Mouse (Mus musculus) limb, embryonic 14.5 days (tissue): ENCODE measurements around the gene Bod1. TPM values are rescaled to one million over a fixed set of nuclear protein-coding genes. Genes with fewer than 3 reads are reported as not detected.
A peak's percentile ranks its signal among the peaks of the same experiment; 100 is the strongest.

ENCODE experiments used
- ATAC-seq: fragments of 200-750 bp; cut with Nextera tagmentation; 2 replicates; pipeline ENCODE4 v1.8.0; 2017; ENCODE audit warnings: low read depth, moderate number of reproducible peaks, moderate TSS enrichment; ENCODE audit not compliant: low FRiP score
- DNase-seq: peaks from one replicate; pipeline ENCODE4 v3.0.0-alpha.2; 2015; ENCODE audit warnings: low spot score
- H3K27ac ChIP-seq: fragments of 300-500 bp; sonication (generic); replicated peaks from 2 replicates; pipeline ENCODE4 v1.5.1; 2014; ENCODE audit warnings: low read depth, mild to moderate bottlenecking, low read length, moderate library complexity, mixed read lengths
- H3K27me3 ChIP-seq: fragments of 300-500 bp; sonication (generic); 2 replicates; pipeline ENCODE4 v1.6.1; 2014; ENCODE audit warnings: low read length, mixed read lengths; ENCODE audit not compliant: control insufficient read depth, insufficient read depth
- H3K36me3 ChIP-seq: fragments of 300-500 bp; sonication (generic); 2 replicates; pipeline ENCODE4 v1.6.1; 2014; ENCODE audit warnings: mild to moderate bottlenecking, low read length, moderate library complexity, mixed read lengths; ENCODE audit not compliant: control insufficient read depth, insufficient read depth
- H3K4me1 ChIP-seq: fragments of 300-500 bp; sonication (generic); 2 replicates; pipeline ENCODE4 v1.6.1; 2014; ENCODE audit warnings: antibody characterized with exemption, low read length, mixed read lengths; ENCODE audit not compliant: control insufficient read depth, insufficient read depth
- H3K4me2 ChIP-seq: fragments of 300-500 bp; sonication (generic); replicated peaks from 2 replicates; pipeline ENCODE4 v1.6.1; 2014; ENCODE audit warnings: low read depth, mild to moderate bottlenecking, low read length, moderate library complexity; ENCODE audit not compliant: severe bottlenecking
- H3K4me3 ChIP-seq: fragments of 300-500 bp; sonication (generic); replicated peaks from 2 replicates; pipeline ENCODE4 v1.5.1; 2014; ENCODE audit warnings: low read length
- H3K9ac ChIP-seq: fragments of 300-500 bp; sonication (generic); 2 replicates; pipeline ENCODE4 v1.6.1; 2014; ENCODE audit warnings: mild to moderate bottlenecking, low read depth, low read length, moderate library complexity; ENCODE audit not compliant: severe bottlenecking
- H3K9me3 ChIP-seq: fragments of 300-500 bp; sonication (generic); 2 replicates; pipeline ENCODE4 v1.6.1; 2016; ENCODE audit warnings: low read length; ENCODE audit not compliant: control insufficient read depth
- POLR2A ChIP-seq: fragments of 200-500 bp; IDR thresholded peaks from 2 replicates; pipeline ENCODE4 v1.8.0; 2012; ENCODE audit warnings: inconsistent platforms, mild to moderate bottlenecking, moderate library complexity, borderline replicate concordance; ENCODE audit not compliant: insufficient read depth, insufficient read length; ENCODE audit errors: extremely low read depth
- WGBS: fragments of 180-500 bp; shearing (Covaris S2); extraction: QIAGEN DNeasy Blood & Tissue Kit; methylation state at CpG from one replicate; pipeline ENCODE4 v1.1.7; 2014; 5-methylcytosine and 5-hydroxymethylcytosine counted together
- polyA plus RNA-seq, 2 experiments: library from polyadenylated mRNA; depleted of rRNA in 1 of 2; stranded (reverse) in 1 of 2; unstranded in 1 of 2; fragments of >200 nt; fragmentation: Nextera tagmentation in 1 of 2; extraction: Ambion mirVana in 1 of 2; gene quantifications; 2 replicates each; pipeline versions ENCODE4 v1.2.1 to v1.2.3; 2012 to 2014

Gene Bod1
- polyA plus RNA-seq, 2 experiments = 125 to 128 TPM

DNA sequence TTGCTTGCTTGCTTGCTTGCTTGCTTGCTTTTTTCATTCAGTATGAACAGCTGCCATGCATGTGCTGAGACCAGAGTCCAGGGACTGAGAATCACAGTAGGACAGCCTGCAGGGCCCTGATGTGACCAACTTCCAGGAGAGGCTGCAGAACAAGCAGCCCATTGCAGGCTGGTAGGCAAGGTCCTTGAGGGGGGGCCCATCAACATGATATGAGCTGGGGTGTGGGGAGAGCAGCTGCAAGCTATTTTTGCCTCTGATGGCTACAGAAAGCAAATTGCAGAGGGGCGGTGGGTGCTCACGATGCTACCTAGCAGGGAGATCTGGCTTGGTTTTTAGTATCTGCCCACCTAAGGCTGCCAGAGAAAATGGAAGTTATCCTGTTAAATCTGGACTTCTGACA is 21.6 kb upstream of the Bod1 start:
- H3K9ac ChIP-seq = no peak overlapping the region
- H3K27ac ChIP-seq = no peak overlapping the region
- H3K4me3 ChIP-seq = no peak overlapping the region
- DNase-seq (no peak), ATAC-seq (peak; percentile 42; the same call in 1 of the 2 replicates)
- no peaks in the 10 kb centered on the region for H3K9me3 ChIP-seq
- no peaks in the 10 kb centered on the region for H3K4me1 ChIP-seq
- H3K36me3 ChIP-seq = no peaks in the 10 kb centered on the region
- H3K4me2 ChIP-seq = no peak overlapping the region
- no peak for TF ChIP-seq POLR2A
- no peaks in the 10 kb centered on the region for H3K27me3 ChIP-seq
- 93% methylated on average over 2 of the region's 2 CpGs for WGBS

GRCm38 (mm10) chr11:31688956-31689355 is 17.3 kb upstream of the Bod1 start:
- no peak overlapping the region for H3K9ac ChIP-seq
- no peak for DNase-seq
- H3K27ac ChIP-seq = no peak overlapping the region
- H3K9me3 ChIP-seq = no peaks in the 10 kb centered on the region
- no peak for TF ChIP-seq POLR2A
- H3K36me3 ChIP-seq = no peaks in the 10 kb centered on the region
- H3K4me1 ChIP-seq = no peaks in the 10 kb centered on the region
- 65% methylated on average over 4 of the region's 4 CpGs for WGBS
- no peak overlapping the region for H3K4me3 ChIP-seq
- no peak for ATAC-seq
- no peaks in the 10 kb centered on the region for H3K27me3 ChIP-seq
- no peak overlapping the region for H3K4me2 ChIP-seq

- Histone ChIP-seq H3K36me3 (no peaks in the 10 kb centered on the region), H3K9me3 (no peaks in the 10 kb centered on the region), H3K4me3 (no peak overlapping the region), H3K27me3 (no peaks in the 10 kb centered on the region), H3K4me2 (no peak overlapping the region), H3K27ac (no peak overlapping the region), H3K9ac (no peak overlapping the region), H3K4me1 (no peaks in the 10 kb centered on the region)
- DNase-seq (no peak), ATAC-seq (no peak)
- no peak for TF ChIP-seq POLR2A
- 82% methylated on average over 9 of the region's 9 CpGs for whole genome bisulfite sequencing
Measured at GRCm38 (mm10) chr11:31684913-31685567, 13.4 kb upstream of the Bod1 start.

DNA sequence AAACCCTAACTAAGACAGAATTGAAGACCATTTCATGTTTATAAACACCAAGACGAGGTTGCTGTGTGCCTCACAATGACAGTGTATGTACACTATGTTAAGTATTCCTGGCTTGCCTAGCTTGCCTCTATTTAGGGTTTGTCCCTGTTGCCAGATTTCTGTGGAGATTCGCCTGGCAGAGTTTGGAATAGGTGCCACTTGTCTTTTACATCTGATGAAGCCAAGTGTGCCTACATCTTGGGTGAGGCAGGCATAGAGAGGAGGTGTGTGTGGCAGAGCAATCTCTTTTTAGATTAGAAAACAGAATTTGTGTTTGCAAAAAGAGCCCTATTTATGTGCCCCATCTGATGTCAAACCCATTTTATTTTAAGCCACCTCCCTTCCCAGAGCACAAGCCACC is 12.4 kb upstream of the Bod1 start:
- Histone ChIP-seq H3K36me3 (no peaks in the 10 kb centered on the region), H3K9ac (no peak overlapping the region), H3K4me1 (no peaks in the 10 kb centered on the region), H3K27ac (no peak overlapping the region), H3K4me2 (no peak overlapping the region), H3K4me3 (no peak overlapping the region), H3K27me3 (no peaks in the 10 kb centered on the region), H3K9me3 (no peaks in the 10 kb centered on the region)
- DNase-seq (no peak), ATAC-seq (no peak)
- TF ChIP-seq POLR2A = no peak
- 66% methylated on average over 2 of the region's 2 CpGs for WGBS

GRCm38 (mm10) chr11:31679840-31680381 is 8.2 kb upstream of the Bod1 start:
- 69% methylated on average over 16 of the region's 16 CpGs for WGBS
- Histone ChIP-seq H3K4me1 (no peaks in the 10 kb centered on the region), H3K27ac (no peak overlapping the region), H3K4me2 (no peak overlapping the region), H3K27me3 (no peaks in the 10 kb centered on the region), H3K4me3 (no peak overlapping the region), H3K9ac (no peak overlapping the region), H3K36me3 (no peaks in the 10 kb centered on the region), H3K9me3 (no peaks in the 10 kb centered on the region)
- TF ChIP-seq POLR2A = no peak
- DNase-seq (no peak), ATAC-seq (no peak)
